Mouse (Mus musculus): ENCODE measurements at regions not wholly inside any gene's neighbourhood (a gene's known extent, or its start where the extent isn't known, plus 50 kb on each side); places are given as distances from the start of the nearest gene placed in this dataset.

DNA sequence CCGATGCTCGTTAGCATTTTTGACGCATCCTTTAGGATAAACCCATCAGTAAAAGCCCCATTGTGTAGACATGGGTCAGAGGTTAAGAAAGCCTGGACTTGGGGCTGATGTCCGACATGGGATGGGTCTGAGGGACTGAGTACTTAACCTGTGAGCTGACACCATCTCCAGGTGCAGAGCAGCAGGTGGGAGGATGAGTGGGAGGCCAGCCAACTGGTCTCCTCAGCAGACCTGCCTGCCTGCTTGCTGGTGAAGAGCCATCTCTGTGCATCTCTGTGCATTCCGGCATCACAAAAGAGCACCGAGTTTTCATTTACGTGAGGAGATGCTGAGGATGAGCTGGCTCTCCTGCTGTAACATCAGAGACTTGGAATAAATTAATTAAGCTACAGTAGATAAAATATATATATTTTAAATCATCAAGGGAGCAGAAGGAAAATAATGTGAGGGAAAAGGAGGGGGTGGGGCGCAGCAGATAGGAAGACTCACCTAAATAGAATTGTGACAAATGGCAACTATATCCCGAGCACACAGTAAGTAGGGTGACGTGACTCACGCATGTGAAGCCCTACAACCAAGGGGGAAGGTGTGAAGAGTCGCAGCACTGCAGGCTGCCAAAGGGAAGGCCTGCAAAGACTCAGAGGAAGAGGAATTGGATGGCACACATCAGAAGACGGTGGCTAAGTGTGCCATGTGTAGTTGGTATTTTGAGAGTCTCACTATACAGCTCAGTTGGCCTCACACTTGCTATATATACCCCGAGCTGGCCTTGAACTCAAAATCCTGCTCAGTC, 118.5 kb upstream of the Ces5a start:
- Histone ChIP-seq H3K4me2 (no peak overlapping the region), H3K9ac (no peak overlapping the region), H3K27me3 (no peaks in the 10 kb centered on the region), H3K9me3 (replicated peaks) (no peaks in the 10 kb centered on the region), H3K4me1 (replicated peaks) (no peaks in the 10 kb centered on the region), H3K36me3 (no peaks in the 10 kb centered on the region), H3K27ac (no peak overlapping the region), H3K4me3 (replicated peaks) (no peak overlapping the region)
- DNase-seq (no peak), ATAC-seq (ENCODE audit: low read depth) (no peak)
- 65% methylated on average over 14 of the region's 14 CpGs for WGBS (ENCODE audit: insufficient replicate concordance)

DNA sequence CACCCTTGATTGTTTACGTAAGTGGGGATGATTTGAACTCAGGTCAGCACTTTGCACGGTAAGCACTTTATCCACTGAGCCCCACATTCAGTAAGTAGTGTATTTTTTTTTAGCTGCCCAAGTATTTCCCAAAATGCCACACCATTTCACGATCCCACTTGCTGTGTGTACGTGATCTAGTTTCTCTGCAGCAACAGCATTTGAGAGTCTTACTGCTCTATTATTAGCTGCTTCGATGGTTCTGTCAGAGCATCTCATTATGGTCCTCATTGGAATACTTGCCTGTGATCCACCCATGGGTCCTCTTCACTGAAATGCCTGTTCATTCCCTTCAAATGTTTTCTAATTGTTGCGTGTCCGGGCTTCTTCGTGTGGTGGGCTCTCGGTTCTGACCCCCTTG, 120.1 kb upstream of the Ces5a start:
- DNase-seq, result no peak
- no peaks in the 10 kb centered on the region for H3K9me3 ChIP-seq (replicated peaks)
- no peaks in the 10 kb centered on the region for H3K36me3 ChIP-seq
- WGBS (ENCODE audit: insufficient replicate concordance), result 73% methylated on average over 9 of the region's 9 CpGs
- no peaks in the 10 kb centered on the region for H3K27me3 ChIP-seq
- H3K4me2 ChIP-seq, result no peak overlapping the region
- H3K9ac ChIP-seq, result no peak overlapping the region
- no peaks in the 10 kb centered on the region for H3K4me1 ChIP-seq (replicated peaks)
- no peak for ATAC-seq (ENCODE audit: low read depth)
- no peak overlapping the region for H3K4me3 ChIP-seq (replicated peaks)
- H3K27ac ChIP-seq, result no peak overlapping the region

DNA sequence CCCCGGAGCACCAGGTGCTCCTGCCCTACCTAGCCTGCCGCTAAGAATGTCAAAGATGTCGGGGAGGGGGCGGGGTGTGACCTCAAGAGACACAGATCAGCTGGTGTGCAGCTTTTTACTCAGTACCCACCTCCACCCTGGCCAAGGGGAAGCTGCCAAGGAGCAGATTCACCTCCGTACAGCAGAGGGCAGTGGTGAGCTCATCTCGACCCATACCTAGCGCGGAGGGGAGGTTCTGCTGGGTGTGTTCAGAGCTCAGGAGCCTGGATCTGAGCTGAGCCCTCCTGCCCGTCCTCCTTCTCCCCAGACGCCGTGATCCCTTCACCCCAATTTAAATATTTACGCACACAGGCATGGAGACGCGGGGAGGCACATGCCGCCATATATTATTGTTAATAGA, 126.1 kb upstream of the Ces5a start:
- ATAC-seq (ENCODE audit: low read depth) (no peak), DNase-seq (peak; percentile 2)
- H3K9ac ChIP-seq, result no peak overlapping the region
- H3K27ac ChIP-seq, result no peak overlapping the region
- 0 out of 2 replicates have a peak overlapping the region, but pooled peaks have one; percentile 21 for H3K4me2 ChIP-seq
- WGBS (ENCODE audit: insufficient replicate concordance), result 7% methylated on average over 15 of the region's 15 CpGs
- no peaks in the 10 kb centered on the region for H3K27me3 ChIP-seq
- H3K36me3 ChIP-seq, result no peaks in the 10 kb centered on the region
- no peaks in the 10 kb centered on the region for H3K4me1 ChIP-seq (replicated peaks)
- H3K4me3 ChIP-seq (replicated peaks), result no peak overlapping the region
- H3K9me3 ChIP-seq (replicated peaks), result no peaks in the 10 kb centered on the region

DNA sequence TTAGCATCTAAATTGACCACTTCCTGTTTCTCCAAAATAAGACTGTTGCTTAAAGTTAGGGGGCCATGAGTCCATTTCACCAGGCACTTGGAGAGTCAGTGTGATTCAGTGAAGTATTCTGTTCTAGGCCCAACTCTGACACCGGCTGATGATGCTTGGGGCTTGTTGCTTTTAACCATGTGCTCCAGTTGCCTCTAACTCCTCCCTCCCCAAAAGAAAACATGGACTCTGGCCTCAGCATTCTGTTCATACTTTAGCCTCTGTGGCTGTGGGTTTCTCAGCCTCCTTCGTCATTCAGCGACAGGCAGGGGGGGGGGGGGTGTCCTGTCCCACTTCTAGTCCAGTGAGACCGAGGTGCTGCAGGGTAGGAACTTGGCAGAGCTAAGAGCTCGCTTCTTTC, 126.6 kb upstream of the Ces5a start:
- Histone ChIP-seq H3K36me3 (no peaks in the 10 kb centered on the region), H3K4me3 (replicated peaks) (no peak overlapping the region), H3K4me1 (replicated peaks) (no peaks in the 10 kb centered on the region), H3K27me3 (no peaks in the 10 kb centered on the region), H3K27ac (no peak overlapping the region), H3K9ac (no peak overlapping the region), H3K4me2 (0 out of 2 replicates have a peak overlapping the region, but pooled peaks have one; percentile 21), H3K9me3 (replicated peaks) (no peaks in the 10 kb centered on the region)
- ATAC-seq (ENCODE audit: low read depth) (no peak), DNase-seq (no peak)
- WGBS (ENCODE audit: insufficient replicate concordance), result 62% methylated on average over 5 of the region's 5 CpGs

DNA sequence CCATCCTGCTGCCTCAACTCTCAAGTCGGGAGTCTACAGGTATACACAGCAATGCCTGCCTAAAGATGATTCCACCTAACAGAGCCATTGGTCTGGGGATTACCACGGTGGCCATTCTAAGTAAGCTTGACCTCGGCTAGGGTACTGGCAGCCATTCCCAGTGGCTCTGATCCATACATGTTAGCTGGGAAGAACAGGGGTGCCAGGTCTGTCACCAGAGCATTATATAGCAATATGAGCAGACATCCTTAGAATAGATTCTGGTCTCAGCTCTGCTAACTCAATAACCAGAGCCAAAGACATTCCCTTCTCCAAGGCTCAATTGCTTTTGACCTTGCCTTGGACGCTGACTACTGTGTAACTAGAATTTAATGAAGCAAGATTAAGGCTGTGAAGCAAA, 128.2 kb upstream of the Ces5a start:
- no peak overlapping the region for H3K4me2 ChIP-seq
- H3K4me3 ChIP-seq (replicated peaks), result no peak overlapping the region
- H3K36me3 ChIP-seq, result no peaks in the 10 kb centered on the region
- ATAC-seq (ENCODE audit: low read depth) (no peak), DNase-seq (no peak)
- no peak overlapping the region for H3K9ac ChIP-seq
- no peak overlapping the region for H3K27ac ChIP-seq
- no peaks in the 10 kb centered on the region for H3K27me3 ChIP-seq
- no peaks in the 10 kb centered on the region for H3K4me1 ChIP-seq (replicated peaks)
- no peaks in the 10 kb centered on the region for H3K9me3 ChIP-seq (replicated peaks)
- WGBS (ENCODE audit: insufficient replicate concordance), result 55% methylated on average over 4 of the region's 4 CpGs

DNA sequence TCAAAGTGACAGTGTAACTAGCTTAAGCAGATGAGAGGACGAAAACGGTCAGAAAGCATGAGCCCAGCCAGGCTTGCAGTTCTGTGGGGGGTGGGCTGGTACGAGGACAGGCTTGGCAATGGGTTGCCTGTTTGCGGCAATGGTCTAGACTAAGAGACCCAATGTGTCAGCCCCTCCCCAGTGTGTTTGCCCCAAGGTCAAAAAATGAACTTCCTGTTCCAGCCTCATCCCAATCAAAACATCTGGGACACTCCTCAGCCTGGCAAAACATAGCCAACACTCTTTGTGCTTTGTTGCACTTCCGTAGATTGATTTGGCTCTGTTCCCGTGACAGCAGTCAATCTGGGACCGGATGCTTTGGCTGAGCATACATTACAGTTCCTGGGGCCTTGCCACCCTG, 132.7 kb upstream of the Ces5a start:
- H3K27me3 ChIP-seq, result no peaks in the 10 kb centered on the region
- no peak for ATAC-seq (ENCODE audit: low read depth)
- 52% methylated on average over 7 of the region's 7 CpGs for WGBS (ENCODE audit: insufficient replicate concordance)

DNA sequence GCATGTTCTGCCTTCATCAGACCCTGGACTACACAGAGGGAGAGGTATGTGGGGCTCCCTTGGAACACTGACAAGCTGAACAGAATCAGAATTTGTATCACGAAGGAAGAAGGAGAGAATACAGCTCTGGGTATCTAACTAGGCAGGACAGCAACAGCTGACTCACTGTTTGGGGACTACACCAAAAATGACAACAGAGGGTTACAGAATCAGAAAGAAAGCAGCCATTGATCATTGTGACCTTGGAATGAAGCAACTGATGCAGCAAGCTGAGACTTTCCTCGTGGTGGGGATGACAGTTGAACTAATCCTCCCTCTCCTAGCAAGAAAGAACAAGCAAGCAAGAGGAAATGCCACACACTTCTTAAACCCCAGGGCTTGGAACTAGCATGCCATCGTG, 135.0 kb upstream of the Gnao1 start:
- H3K27me3 ChIP-seq, result no peaks in the 10 kb centered on the region
- H3K4me1 ChIP-seq (replicated peaks), result no peaks in the 10 kb centered on the region
- no peak overlapping the region for H3K4me2 ChIP-seq
- no peak overlapping the region for H3K4me3 ChIP-seq (replicated peaks)
- no peak for ATAC-seq (ENCODE audit: low read depth)
- no peak overlapping the region for H3K9ac ChIP-seq
- no peak for DNase-seq
- no peaks in the 10 kb centered on the region for H3K9me3 ChIP-seq (replicated peaks)
- 49% methylated on average over 3 of the region's 3 CpGs for WGBS (ENCODE audit: insufficient replicate concordance)
- H3K27ac ChIP-seq, result no peak overlapping the region
- H3K36me3 ChIP-seq, result no peaks in the 10 kb centered on the region

More for the DNA sequence above, 132.7 kb upstream of the Ces5a start:
- Histone ChIP-seq H3K36me3 (no peaks in the 10 kb centered on the region), H3K9ac (no peak overlapping the region), H3K27ac (no peak overlapping the region), H3K9me3 (replicated peaks) (no peaks in the 10 kb centered on the region), H3K4me2 (no peak overlapping the region), H3K4me1 (replicated peaks) (no peaks in the 10 kb centered on the region), H3K4me3 (replicated peaks) (no peak overlapping the region)
- no peak for DNase-seq

DNA sequence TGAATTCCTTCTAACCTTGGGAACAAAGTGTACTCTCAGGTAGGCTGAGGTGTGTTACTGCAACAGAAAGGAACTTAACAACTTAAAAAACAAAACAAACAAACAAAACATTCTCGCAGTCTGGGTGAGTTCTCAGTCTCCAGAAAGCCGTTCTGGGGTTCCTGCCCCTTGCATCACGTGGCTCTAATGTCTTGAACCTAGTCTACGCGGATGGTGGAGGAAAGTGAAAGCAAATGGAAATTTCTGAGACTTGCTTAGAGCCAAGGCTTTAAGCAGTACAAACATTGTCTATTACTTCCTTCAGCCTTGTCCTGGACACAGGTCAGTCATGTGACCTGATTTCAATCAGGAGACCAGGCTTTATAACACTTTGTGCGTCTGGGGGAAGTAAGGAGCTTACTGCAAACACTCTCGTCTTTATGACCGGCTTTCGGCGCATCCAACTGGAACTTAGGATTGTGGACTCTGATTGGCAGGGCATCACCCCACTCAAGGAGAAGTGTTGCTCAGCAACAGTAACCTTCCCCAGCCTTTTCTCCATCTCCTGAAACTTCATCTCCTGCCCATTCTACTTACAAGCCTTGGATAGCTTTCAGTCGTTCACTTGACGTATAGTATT, 125.9 kb upstream of the Gnao1 start:
- Histone ChIP-seq H3K27me3 (no peaks in the 10 kb centered on the region), H3K9ac (no peak overlapping the region), H3K4me3 (replicated peaks) (no peak overlapping the region), H3K36me3 (no peaks in the 10 kb centered on the region), H3K4me2 (no peak overlapping the region), H3K27ac (no peak overlapping the region), H3K9me3 (replicated peaks) (0 out of 2 replicates have a peak, but pooled peaks cover 3% of the 10 kb centered on the region), H3K4me1 (replicated peaks) (no peaks in the 10 kb centered on the region)
- ATAC-seq (ENCODE audit: low read depth) (no peak), DNase-seq (no peak)
- WGBS (ENCODE audit: insufficient replicate concordance), result 74% methylated on average over 12 of the region's 12 CpGs

DNA sequence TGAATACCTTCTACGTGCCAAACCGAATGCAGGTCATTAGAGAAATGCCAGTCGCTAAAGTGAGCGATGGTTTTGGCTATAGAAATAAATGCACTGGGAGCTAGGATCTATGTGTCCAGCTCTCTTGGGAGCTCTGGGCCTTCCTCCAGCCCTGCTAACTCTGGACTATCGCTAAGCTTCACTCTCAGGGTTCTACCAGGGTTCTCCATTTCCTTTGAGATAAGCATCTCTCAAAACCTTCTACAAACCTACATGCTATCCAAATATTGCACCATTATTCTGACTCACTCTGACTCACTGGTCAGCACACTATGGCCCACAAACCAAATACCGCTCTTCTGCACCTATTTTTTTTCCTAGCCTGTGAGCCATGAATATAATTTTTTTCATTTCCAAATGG, 125.4 kb upstream of the Gnao1 start:
- H3K4me3 ChIP-seq (replicated peaks), result no peak overlapping the region
- no peak overlapping the region for H3K4me2 ChIP-seq
- no peak overlapping the region for H3K9ac ChIP-seq
- no peak for DNase-seq
- no peaks in the 10 kb centered on the region for H3K36me3 ChIP-seq
- no peak for ATAC-seq (ENCODE audit: low read depth)
- H3K9me3 ChIP-seq (replicated peaks), result 0 out of 2 replicates have a peak, but pooled peaks cover 3% of the 10 kb centered on the region
- H3K27ac ChIP-seq, result no peak overlapping the region
- no peaks in the 10 kb centered on the region for H3K27me3 ChIP-seq
- WGBS (ENCODE audit: insufficient replicate concordance), result 82% methylated on average over 6 of the region's 6 CpGs
- no peaks in the 10 kb centered on the region for H3K4me1 ChIP-seq (replicated peaks)

DNA sequence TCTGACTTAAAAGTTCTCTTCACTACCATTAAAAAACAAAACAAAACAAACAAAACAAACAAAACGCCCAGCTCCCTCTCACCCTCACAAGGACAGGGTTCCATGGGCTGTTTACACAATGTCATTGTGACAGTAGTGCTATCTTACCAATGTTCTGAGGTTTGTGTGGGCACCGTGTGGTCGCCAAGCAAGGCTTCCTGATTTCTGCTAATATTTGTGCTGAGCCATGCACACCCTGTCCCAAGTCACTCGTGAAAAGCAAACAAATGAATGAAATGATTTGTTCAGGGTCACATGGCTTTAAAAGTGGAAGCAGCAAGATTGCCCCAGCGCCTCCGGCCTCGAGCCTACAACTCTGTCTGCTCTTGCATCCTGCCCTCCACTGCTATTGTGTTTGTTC, 120.9 kb upstream of the Gnao1 start:
- H3K27ac ChIP-seq, result no peak overlapping the region
- no peaks in the 10 kb centered on the region for H3K36me3 ChIP-seq
- no peaks in the 10 kb centered on the region for H3K4me1 ChIP-seq (replicated peaks)
- DNase-seq (no peak), ATAC-seq (ENCODE audit: low read depth) (no peak)
- no peak overlapping the region for H3K4me3 ChIP-seq (replicated peaks)
- no peak overlapping the region for H3K4me2 ChIP-seq
- H3K9ac ChIP-seq, result no peak overlapping the region
- WGBS (ENCODE audit: insufficient replicate concordance), result 38% methylated on average over 7 of the region's 7 CpGs
- H3K9me3 ChIP-seq (replicated peaks), result no peaks in the 10 kb centered on the region
- no peaks in the 10 kb centered on the region for H3K27me3 ChIP-seq

DNA sequence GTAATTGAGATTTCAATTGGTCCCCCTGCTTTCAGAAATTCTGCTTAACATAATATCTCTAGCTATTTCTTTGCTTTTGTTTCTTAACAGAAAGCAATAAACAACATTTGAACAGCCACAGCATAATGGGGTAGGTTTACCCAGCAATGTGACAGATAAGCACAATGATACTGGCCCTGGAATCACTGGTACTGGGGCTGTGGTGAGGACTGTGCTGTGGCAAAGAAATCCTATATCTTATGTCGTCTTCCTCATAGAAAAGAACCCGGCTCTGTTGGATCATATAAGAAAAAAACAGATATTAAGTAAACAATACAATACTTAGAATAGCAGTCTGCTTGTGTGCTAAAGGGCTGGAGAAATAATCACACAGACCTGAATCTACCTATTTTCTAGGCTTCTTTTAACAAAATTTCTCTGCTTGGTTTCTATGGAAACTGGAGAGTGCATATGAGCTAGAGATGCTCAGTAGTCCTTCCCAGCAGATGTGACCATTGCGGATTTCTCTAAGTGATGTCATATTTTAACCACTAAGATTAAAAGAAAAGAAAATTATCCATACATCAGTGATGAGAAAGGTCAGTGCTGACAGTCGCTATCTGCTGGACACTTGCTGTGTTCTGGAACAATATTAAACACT, 119.8 kb upstream of the Gnao1 start:
- H3K9ac ChIP-seq, result no peak overlapping the region
- H3K4me1 ChIP-seq (replicated peaks), result no peaks in the 10 kb centered on the region
- H3K4me3 ChIP-seq (replicated peaks), result no peak overlapping the region
- H3K4me2 ChIP-seq, result no peak overlapping the region
- no peaks in the 10 kb centered on the region for H3K27me3 ChIP-seq
- no peaks in the 10 kb centered on the region for H3K9me3 ChIP-seq (replicated peaks)
- H3K36me3 ChIP-seq, result no peaks in the 10 kb centered on the region
- H3K27ac ChIP-seq, result no peak overlapping the region
- DNase-seq (no peak), ATAC-seq (ENCODE audit: low read depth) (no peak)
- 75% methylated on average over 4 of the region's 4 CpGs for WGBS (ENCODE audit: insufficient replicate concordance)
